Mouse (Mus musculus): ENCODE results near the gene Fdxr. TPM values are rescaled to one million over a fixed set of nuclear protein-coding genes. Genes with fewer than 3 reads are reported as not detected.
A peak's percentile ranks its signal among the peaks of the same experiment; 100 is the strongest.

Fdxr gene
- total and polyA plus RNA-seq, 2 experiments from 2014 or later: 16.4 to 18.6 TPM

- peaks cover 48% of the 10 kb centered on the region for H3K27me3 ChIP-seq (ENCODE audit: insufficient read depth, low read length)
- H3K9me3 ChIP-seq (ENCODE audit: low read length): no peaks in the 10 kb centered on the region
- H3K4me3 ChIP-seq (ENCODE audit: low read depth, low read length): no peak overlapping the region
- no peak for ATAC-seq
- H3K4me1 ChIP-seq (ENCODE audit: insufficient read depth): no peaks in the 10 kb centered on the region
- no peak overlapping the region for H3K9ac ChIP-seq
- no peaks in the 10 kb centered on the region for H3K36me3 ChIP-seq (ENCODE audit: insufficient read depth)
- WGBS: 41% methylated on average over 2 of the region's 2 CpGs
- no peak for DNase-seq
- peak; percentile 24; the same call in 1 of the 2 replicates for TF ChIP-seq CTCF (IDR thresholded peaks at IDR 0.05; ENCODE audit: low read depth)
- no peak overlapping the region for H3K4me2 ChIP-seq (ENCODE audit: low read depth)
- no peak overlapping the region for H3K27ac ChIP-seq (ENCODE audit: low read depth, low read length)
Measured at GRCm38 (mm10) chr11:115314249-115314648, 37.4 kb upstream of the Fdxr start.

DNA sequence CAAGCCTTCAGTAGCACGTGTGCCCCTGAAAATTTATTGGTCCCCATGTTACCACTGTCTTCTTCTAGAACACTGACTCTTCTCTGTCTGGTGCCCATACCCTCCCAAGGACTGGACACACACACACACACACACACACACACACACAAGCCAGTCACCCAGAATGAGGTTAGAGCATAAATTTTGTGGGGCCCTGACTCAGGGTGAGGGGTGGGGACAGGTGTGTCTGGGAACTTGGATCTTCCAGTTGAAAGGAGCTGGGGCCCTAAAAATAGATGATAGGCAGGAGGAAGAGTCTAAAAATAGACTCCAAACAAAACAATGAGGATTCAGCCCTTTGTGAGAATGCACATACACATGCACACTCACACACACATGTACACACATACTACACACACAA lies 31.9 kb upstream of the Fdxr start:
- TF ChIP-seq CTCF (IDR thresholded peaks at IDR 0.05; ENCODE audit: low read depth): no peak
- H3K4me3 ChIP-seq (ENCODE audit: low read depth, low read length): no peak overlapping the region
- H3K27ac ChIP-seq (ENCODE audit: low read depth, low read length): no peak overlapping the region
- DNase-seq (no peak), ATAC-seq (no peak)
- H3K27me3 ChIP-seq (ENCODE audit: insufficient read depth, low read length): no peaks in the 10 kb centered on the region; the same call in 1 of the 2 replicates
- H3K36me3 ChIP-seq (ENCODE audit: insufficient read depth): no peaks in the 10 kb centered on the region
- no peak overlapping the region for H3K9ac ChIP-seq
- 78% methylated on average over 1 of the region's 1 CpGs for WGBS
- H3K4me2 ChIP-seq (ENCODE audit: low read depth): no peak overlapping the region
- H3K9me3 ChIP-seq (ENCODE audit: low read length): no peaks in the 10 kb centered on the region
- H3K4me1 ChIP-seq (ENCODE audit: insufficient read depth): no peaks in the 10 kb centered on the region

DNA sequence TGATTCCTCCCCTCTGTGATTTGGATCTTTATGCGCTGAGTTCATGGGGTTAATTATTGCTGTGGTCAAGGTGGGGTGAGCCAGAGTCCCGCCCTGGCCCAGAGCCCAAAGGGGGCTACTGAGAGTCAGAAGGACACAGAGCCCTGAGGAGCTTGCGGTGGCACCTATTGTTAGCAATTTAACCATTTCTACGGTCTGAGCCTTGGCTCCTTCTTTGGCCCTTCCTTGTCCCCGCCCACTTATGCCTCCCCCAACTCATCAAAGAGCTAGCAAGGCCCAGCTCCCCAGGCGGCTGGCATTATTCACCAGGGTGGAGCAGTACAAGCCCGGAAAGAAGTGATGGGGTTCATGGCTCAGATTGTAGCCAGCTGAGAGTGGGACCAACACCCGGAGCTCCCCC lies 30.0 kb upstream of the Fdxr start, which contains the start of gene Otop2:
Otop2 (plus strand) TSS at position 301 of the 400 bp plus-strand sequence.
- DNase-seq: no peak

DNA sequence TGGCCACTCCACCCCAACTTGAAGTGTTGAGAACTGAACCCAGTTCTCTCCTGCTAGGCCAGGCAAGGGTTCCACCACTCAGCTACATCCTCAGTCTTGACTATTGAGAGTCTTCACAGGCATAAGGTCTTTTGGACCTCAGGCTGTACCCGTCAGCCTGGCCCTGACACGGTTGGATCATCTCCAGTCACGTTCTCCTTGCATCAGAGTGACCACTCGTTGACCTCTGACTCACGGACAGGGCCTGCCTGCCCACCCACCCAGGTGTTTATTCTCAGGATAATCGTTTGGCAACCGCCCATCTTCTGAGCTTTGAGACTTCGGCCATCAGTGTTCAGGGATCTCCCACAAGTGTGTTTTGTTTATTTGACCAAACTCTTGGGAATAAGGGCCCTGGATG lies 26.3 kb upstream of the Fdxr start:
- Histone ChIP-seq H3K36me3 (ENCODE audit: insufficient read depth) (no peaks in the 10 kb centered on the region), H3K27ac (ENCODE audit: low read depth, low read length) (no peak overlapping the region), H3K4me3 (ENCODE audit: low read depth, low read length) (no peak overlapping the region), H3K4me2 (ENCODE audit: low read depth) (no peak overlapping the region), H3K4me1 (ENCODE audit: insufficient read depth) (no peaks in the 10 kb centered on the region), H3K9ac (no peak overlapping the region), H3K27me3 (ENCODE audit: insufficient read depth, low read length) (no peaks in the 10 kb centered on the region), H3K9me3 (ENCODE audit: low read length) (no peaks in the 10 kb centered on the region)
- 82% methylated on average over 8 of the region's 8 CpGs for WGBS
- TF ChIP-seq CTCF (IDR thresholded peaks at IDR 0.05; ENCODE audit: low read depth): no peak
- ATAC-seq (no peak), DNase-seq (no peak)

More for the DNA sequence above, 30.0 kb upstream of the Fdxr start, which contains the start of gene Otop2:
- Histone ChIP-seq H3K9me3 (ENCODE audit: low read length) (no peaks in the 10 kb centered on the region), H3K4me3 (ENCODE audit: low read depth, low read length) (no peak within 1 kb of the TSS), H3K9ac (no peak within 1 kb of the TSS), H3K4me1 (ENCODE audit: insufficient read depth) (no peaks in the 10 kb centered on the region), H3K27ac (ENCODE audit: low read depth, low read length) (no peak within 1 kb of the TSS), H3K36me3 (ENCODE audit: insufficient read depth) (no peaks in the 10 kb centered on the region), H3K27me3 (ENCODE audit: insufficient read depth, low read length) (no peaks in the 10 kb centered on the region; the same call in 1 of the 2 replicates), H3K4me2 (ENCODE audit: low read depth) (no peak within 1 kb of the TSS)
- no peak for TF ChIP-seq CTCF (IDR thresholded peaks at IDR 0.05; ENCODE audit: low read depth)
- no peak for ATAC-seq
- 19% methylated on average over 8 of the region's 8 CpGs for WGBS

GRCm38 (mm10) chr11:115301351-115301750 lies 24.5 kb upstream of the Fdxr start:
- Histone ChIP-seq H3K36me3 (ENCODE audit: insufficient read depth) (no peaks in the 10 kb centered on the region), H3K9me3 (ENCODE audit: low read length) (no peaks in the 10 kb centered on the region), H3K4me3 (ENCODE audit: low read depth, low read length) (no peak overlapping the region), H3K9ac (no peak overlapping the region), H3K4me2 (ENCODE audit: low read depth) (no peak overlapping the region), H3K4me1 (ENCODE audit: insufficient read depth) (peaks cover 5% of the 10 kb centered on the region), H3K27me3 (ENCODE audit: insufficient read depth, low read length) (no peaks in the 10 kb centered on the region), H3K27ac (ENCODE audit: low read depth, low read length) (no peak overlapping the region)
- DNase-seq (no peak), ATAC-seq (no peak)
- no peak for TF ChIP-seq CTCF (IDR thresholded peaks at IDR 0.05; ENCODE audit: low read depth)
- WGBS: 87% methylated on average over 2 of the region's 2 CpGs

GRCm38 (mm10) chr11:115300745-115301144 lies 23.9 kb upstream of the Fdxr start:
- DNase-seq (no peak), ATAC-seq (no peak)
- no peak overlapping the region for H3K4me2 ChIP-seq (ENCODE audit: low read depth)
- WGBS: 77% methylated on average over 4 of the region's 4 CpGs
- H3K36me3 ChIP-seq (ENCODE audit: insufficient read depth): no peaks in the 10 kb centered on the region
- H3K4me3 ChIP-seq (ENCODE audit: low read depth, low read length): no peak overlapping the region
- peaks cover 5% of the 10 kb centered on the region for H3K4me1 ChIP-seq (ENCODE audit: insufficient read depth)
- no peaks in the 10 kb centered on the region for H3K9me3 ChIP-seq (ENCODE audit: low read length)
- TF ChIP-seq CTCF (IDR thresholded peaks at IDR 0.05; ENCODE audit: low read depth): no peak
- no peak overlapping the region for H3K27ac ChIP-seq (ENCODE audit: low read depth, low read length)
- H3K9ac ChIP-seq: no peak overlapping the region
- no peaks in the 10 kb centered on the region for H3K27me3 ChIP-seq (ENCODE audit: insufficient read depth, low read length)

GRCm38 (mm10) chr11:115298160-115298559 lies 21.3 kb upstream of the Fdxr start:
- whole genome bisulfite sequencing: 72% methylated on average over 8 of the region's 8 CpGs
- H3K27me3 ChIP-seq (ENCODE audit: insufficient read depth, low read length): no peaks in the 10 kb centered on the region
- H3K4me1 ChIP-seq (ENCODE audit: insufficient read depth): peaks cover 5% of the 10 kb centered on the region
- ATAC-seq: no peak
- DNase-seq: no peak
- H3K36me3 ChIP-seq (ENCODE audit: insufficient read depth): no peaks in the 10 kb centered on the region
- H3K27ac ChIP-seq (ENCODE audit: low read depth, low read length): no peak overlapping the region
- H3K4me3 ChIP-seq (ENCODE audit: low read depth, low read length): no peak overlapping the region
- no peak for TF ChIP-seq CTCF (IDR thresholded peaks at IDR 0.05; ENCODE audit: low read depth)
- H3K9ac ChIP-seq: no peak overlapping the region
- no peak overlapping the region for H3K4me2 ChIP-seq (ENCODE audit: low read depth)
- H3K9me3 ChIP-seq (ENCODE audit: low read length): no peaks in the 10 kb centered on the region

Measured in forebrain, postnatal 0 days (tissue).